Mouse (Mus musculus) lung, postnatal 25 days (tissue): ENCODE measurements at regions not wholly inside any gene's neighbourhood (a gene's known extent, or its start where the extent isn't known, plus 50 kb on each side); places are given as distances from the start of the nearest gene placed in this dataset.
A peak's percentile ranks its signal among the peaks of the same experiment; 100 is the strongest.
"Not testable (repeated sequence)": the region's sequence is repeated elsewhere in the genome, so short reads cannot be mapped to it uniquely, and the experiment has no call there.

Experiments used
- DNase-seq: peaks from one replicate; pipeline ENCODE4 v3.0.0; 2022; ENCODE audit warnings: low spot score

DNA sequence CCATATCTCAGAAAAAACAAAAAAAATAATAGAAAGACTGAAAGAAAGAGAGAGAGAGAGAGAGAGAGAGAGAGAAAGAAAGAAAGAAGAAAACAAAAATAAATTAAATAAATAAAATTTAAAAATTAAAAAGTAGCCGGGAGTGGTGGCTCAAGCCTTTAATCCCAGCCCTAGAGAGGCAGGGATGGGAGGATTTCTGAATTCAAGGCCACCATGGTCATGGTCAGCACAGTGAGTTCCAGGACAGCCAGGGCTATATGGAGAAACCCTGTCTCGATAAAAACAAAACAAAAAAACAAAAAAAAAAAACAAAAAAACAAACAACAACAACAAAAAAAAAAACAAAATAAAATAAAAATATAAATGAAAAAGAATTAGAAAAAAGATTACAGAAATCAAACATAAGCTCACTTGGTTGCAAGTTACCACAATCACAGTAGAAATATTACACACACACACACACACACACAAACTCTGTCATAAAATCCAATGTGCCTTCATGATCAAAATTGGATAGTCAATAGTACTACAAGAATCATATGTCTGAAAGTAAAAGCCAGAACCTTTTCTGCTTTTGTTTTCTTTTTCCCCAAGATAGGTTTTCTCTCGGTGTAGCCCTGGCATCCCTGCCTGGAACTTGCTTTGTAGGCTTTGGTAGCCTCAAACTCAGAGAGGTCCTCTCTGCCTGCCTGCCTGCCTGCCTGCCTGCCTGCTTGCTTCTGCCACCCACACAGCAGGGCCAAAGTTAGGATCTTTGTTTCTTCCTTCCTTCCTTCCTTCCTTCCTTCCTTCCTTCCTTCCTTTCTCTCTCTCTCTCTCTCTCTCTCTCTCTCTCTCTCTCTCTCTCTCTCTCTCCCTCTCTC lies 476.1 kb upstream of the Olfr161 start:
- DNase-seq = peak; percentile 18

DNA sequence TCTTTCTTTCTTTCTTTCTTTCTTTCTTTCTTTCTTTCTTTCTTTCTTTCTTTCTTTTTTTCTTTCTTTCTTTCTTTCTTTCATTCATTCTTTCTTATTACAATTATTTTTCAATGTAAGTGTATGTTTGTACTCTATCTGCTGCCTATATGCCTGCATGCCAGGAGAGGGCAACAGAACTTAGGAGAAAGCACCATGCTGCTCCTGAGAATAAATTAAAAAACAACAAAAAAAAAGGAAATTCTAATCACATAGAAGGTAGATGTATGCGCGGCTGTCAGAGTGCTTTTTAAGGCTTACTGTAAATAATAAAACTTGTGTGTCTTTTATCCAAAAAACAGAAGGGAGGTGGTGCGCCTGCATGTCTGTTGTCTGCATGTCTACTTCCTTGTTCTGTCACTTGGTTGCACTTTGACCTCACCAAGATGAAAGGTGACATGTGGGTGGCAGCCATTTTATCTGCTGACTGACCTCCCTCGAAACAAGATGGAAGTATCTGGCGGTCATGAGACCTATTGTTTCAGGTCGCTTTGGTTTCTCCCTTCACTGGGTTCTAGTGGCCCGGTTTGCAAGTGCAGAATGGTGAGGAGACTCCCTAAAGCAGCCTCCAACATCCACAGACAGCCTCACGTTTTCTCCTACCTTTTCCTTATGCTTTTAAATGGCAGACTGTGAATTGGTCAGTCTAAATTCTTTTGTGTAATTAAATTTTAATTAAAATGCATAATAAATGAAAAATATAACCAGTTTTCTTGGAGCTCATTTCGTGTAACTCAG lies 475.3 kb upstream of the Olfr161 start:
- peak; percentile 35 for DNase-seq

DNA sequence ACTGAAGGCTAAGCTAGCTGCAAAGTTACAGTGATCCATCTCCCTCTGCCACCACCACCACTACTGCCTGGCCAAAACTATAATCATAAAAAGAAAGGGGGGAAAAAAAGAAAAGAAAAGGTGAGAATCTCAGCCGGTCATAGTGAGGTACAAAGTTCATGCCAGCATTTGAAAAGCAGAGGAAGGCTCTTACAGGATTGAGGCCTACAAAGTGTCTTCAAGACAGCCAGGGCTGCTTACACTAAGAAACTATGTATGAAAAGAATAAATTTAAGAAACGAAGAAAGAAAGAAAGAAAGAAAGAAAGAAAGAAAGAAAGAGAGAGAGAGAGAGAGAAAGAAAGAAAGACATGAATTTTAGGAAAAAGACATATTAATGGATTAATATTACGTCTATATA lies 474.7 kb upstream of the Olfr161 start:
- peak; percentile 44 for DNase-seq

DNA sequence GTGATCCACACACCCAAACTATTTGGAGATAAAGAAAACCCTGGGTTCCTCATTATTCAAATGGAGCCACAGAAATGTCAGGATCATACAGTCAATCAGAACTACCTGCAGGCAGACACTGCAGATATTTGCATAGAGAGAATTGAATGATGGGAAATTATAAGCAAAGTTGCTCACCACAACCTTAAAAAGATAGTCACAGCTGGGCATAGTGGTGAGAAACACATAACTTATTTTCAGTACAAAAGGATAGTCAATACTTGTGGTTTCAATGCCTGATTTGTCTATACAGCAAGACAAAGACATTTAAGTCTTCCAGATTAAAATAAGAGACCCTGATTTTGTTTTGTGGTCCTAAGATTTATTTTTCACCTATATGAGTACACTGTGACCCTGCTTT lies 469.6 kb upstream of the Olfr161 start:
- DNase-seq = not testable (repeated sequence)

DNA sequence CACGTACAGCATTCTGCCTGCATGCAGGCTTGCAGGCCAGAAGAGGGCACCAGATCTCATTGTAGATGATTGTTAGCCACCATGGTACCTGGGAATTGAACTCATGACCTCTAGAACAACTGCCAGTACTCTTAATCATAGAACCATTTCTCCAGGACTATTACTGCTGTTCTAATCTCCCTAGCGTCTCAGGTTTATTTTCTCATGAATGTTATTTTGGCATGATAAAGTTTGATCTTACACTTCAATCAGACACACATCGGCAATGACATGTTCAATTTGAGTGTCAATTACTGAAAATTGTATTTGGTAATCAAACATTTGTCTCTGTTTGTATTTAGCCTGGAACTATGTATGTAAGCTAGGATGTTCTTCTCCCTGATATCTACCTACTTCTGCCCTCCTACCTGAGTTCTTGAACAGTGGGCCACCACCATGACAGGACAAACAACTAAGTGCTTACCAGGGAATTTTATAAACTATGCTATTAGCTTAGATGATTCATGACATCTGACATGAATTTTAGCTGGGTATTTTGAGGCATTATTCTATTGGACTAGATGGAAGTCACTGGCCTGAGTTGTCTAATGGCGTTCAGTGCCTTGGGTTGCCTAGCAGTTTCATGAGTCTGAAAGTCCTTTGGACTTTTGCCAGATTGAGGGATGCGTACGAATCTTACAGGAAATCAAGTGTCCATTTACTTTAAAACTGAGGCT lies 468.5 kb upstream of the Olfr161 start:
- not testable (repeated sequence) for DNase-seq

DNA sequence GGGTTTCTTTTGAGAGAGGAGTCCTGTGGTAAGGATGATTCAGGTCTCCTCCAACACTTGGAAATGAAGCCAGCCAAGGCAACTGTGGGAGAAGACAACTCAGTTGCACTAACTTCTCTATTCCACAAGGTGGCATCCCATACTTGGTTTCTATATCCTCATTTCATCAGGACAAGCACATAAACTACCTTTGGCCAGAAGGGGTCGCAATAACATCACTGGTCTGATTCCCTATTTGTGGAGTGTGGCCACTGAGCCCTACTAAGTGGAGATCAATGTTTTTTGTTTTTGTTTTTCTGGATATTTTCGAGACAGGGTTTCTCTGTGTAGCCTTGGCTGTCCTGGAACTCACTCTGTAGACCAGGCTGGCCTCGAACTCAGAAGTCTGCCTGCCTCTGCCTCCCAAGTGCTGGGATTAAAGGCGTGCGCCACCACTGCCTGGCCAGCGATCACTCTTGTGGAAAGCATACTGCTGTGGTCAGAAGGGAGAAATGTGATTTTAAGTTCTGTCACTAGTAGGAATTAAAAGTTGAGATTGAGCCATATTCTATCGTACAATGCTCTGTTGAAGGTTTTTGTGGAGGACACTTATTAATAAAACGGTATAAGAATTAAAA lies 467.9 kb upstream of the Olfr161 start:
- peak; percentile 69 for DNase-seq

DNA sequence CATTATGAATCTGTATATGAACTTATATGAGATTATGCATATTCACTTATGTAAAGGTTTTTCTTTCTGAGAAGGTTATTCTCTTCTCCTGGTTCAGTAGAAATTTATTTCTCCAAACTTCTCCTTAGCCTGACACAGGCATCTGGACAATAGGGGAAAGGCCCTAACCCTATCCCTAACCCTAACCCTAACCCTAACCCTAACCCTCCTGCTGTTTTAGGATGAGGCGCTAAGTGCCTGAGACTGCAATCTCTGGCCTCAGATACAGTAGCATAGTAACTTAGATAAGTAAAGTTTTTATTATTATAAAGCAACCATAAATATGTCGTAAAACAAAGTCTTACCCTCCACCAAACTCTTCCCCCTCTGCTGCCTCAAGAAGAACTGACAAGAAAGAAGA lies 463.5 kb upstream of the Olfr161 start:
- DNase-seq = not testable (repeated sequence)
